Mouse (Mus musculus): ENCODE measurements around the gene Mettl7b. TPM values are rescaled to one million over a fixed set of nuclear protein-coding genes. Genes with fewer than 3 reads are reported as not detected.

Mettl7b gene
- 2.9 and 4.1 TPM in 2 replicates for polyA plus RNA-seq (2012; rRNA removed)

GRCm38 (mm10) chr10:128960590-128961584 is at the start of gene Mettl7b:
TSS of gene Mettl7b (minus strand) at chr10:128960988.

GRCm38 (mm10) chr10:129010288-129010841 is 49.6 kb upstream of the Mettl7b start, which contains the start of gene Olfr763:
TSS of gene Olfr763 (plus strand) at chr10:129010791.

DNA sequence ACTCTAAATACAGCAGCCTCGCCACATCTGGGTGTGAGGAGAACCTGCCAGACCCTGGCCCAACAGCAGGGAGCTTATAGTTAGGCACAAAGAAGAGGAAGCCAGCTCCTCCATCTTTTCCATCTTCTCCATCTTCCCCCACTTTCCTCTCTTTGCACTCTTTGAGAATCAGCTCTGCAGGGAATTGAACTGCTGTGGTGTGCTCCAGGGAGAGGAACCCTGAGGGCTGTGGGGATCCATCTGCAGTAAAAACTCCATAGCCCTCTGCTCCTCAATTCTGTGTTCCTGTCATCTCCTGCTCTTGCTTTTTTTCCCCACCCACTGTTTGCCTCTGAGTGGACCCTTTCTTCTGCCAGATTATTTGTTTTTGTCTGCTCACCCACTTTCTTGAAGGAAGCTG is 28.3 kb upstream of the Mettl7b start, which contains the start of gene Olfr9:
Gene Olfr9, plus strand, starts transcription at position 301 of the 400 bp plus-strand sequence.

GRCm38 (mm10) chr10:128933574-128933973 is 27.2 kb downstream of the Mettl7b start, which contains the start of gene Itga7:
TSS of gene Itga7 (plus strand) at chr10:128933818.

DNA sequence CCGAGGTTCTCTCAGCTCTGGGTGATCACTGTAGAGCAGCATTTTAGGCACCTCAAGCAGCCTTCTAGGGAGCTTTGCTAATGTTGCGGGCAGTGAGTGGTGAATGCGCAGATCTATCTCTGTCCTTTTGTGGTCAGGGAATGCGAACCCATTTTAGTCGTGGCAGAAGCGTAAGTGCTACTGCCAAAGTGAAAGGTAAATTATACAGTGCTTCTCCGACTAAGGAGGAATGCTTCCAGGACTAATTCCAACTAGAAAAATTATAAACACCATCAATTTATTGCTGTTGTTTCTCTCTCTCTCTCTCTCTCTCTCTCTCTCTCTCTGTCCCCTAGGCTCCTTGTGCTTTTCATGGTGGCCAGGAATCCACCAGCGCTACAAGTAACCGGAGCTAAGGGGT is 36.9 kb downstream of the Mettl7b start, which contains the start of gene Bloc1s1:
Gene Bloc1s1, minus strand, starts transcription at position 101 of the 400 bp plus-strand sequence.

GRCm38 (mm10) chr10:128922822-128923012 is 38.1 kb downstream of the Mettl7b start, which contains the start of gene Rdh5:
TSS of gene Rdh5 (minus strand) at chr10:128922888.

Other genes starting within 250 kb of the Mettl7b start
- 11.9 and 18.1 TPM in 2 replicates for gene Dgka, start 216.1 kb downstream of the Mettl7b start, polyA plus RNA-seq (2012; rRNA removed)
- gene Pym1, start 213.1 kb downstream of the Mettl7b start, polyA plus RNA-seq (2012; rRNA removed), result 7.1 and 7.7 TPM in 2 replicates
- 1.2 and 1.7 TPM in 2 replicates for gene Mmp19, start 170.1 kb downstream of the Mettl7b start, polyA plus RNA-seq (2012; rRNA removed)
- 4.2 and 6.2 TPM in 2 replicates for gene Dnajc14, start 156.9 kb downstream of the Mettl7b start, polyA plus RNA-seq (2012; rRNA removed)
- 9.4 and 11.5 TPM in 2 replicates for gene Tmem198b, start 156.6 kb downstream of the Mettl7b start, polyA plus RNA-seq (2012; rRNA removed)
- 0.31 and 0.76 TPM in 2 replicates for gene Sarnp, start 143.7 kb downstream of the Mettl7b start, polyA plus RNA-seq (2012; rRNA removed)
- 39.1 and 41.1 TPM in 2 replicates for gene Ormdl2, start 139.3 kb downstream of the Mettl7b start, polyA plus RNA-seq (2012; rRNA removed)
- gene Gdf11, start 69.3 kb downstream of the Mettl7b start, polyA plus RNA-seq (2012; rRNA removed), result 0.54 TPM in 2 replicates
- gene Cd63, start 60.0 kb downstream of the Mettl7b start, polyA plus RNA-seq (2012; rRNA removed), result 52.8 and 59.1 TPM in 2 replicates
- 13.0 and 16.4 TPM in 2 replicates for gene Rdh5, start 38.1 kb downstream of the Mettl7b start, polyA plus RNA-seq (2012; rRNA removed)
- gene Bloc1s1, start 37.0 kb downstream of the Mettl7b start, polyA plus RNA-seq (2012; rRNA removed), result 50.6 and 55.1 TPM in 2 replicates
- gene Itga7, start 27.2 kb downstream of the Mettl7b start, polyA plus RNA-seq (2012; rRNA removed), result 45.3 and 45.5 TPM in 2 replicates
- gene Olfr9, start 28.4 kb upstream of the Mettl7b start, polyA plus RNA-seq (2012; rRNA removed), result not detected in 2 replicates
- gene Olfr763, start 49.8 kb upstream of the Mettl7b start, polyA plus RNA-seq (2012; rRNA removed), result not detected in 2 replicates
- gene Olfr764-ps1, start 78.9 kb upstream of the Mettl7b start, polyA plus RNA-seq (2012; rRNA removed), result not detected in 2 replicates
- not detected in 2 replicates for gene Olfr765, start 89.0 kb upstream of the Mettl7b start, polyA plus RNA-seq (2012; rRNA removed)
- gene Olfr766-ps1, start 108.0 kb upstream of the Mettl7b start, polyA plus RNA-seq (2012; rRNA removed), result not detected in 2 replicates
- gene Olfr767, start 121.9 kb upstream of the Mettl7b start, polyA plus RNA-seq (2012; rRNA removed), result not detected in 2 replicates
- gene Olfr768, start 138.4 kb upstream of the Mettl7b start, polyA plus RNA-seq (2012; rRNA removed), result not detected in 2 replicates
- gene Olfr769, start 156.9 kb upstream of the Mettl7b start, polyA plus RNA-seq (2012; rRNA removed), result not detected in 2 replicates
- not detected in 2 replicates for gene Olfr770, start 178.0 kb upstream of the Mettl7b start, polyA plus RNA-seq (2012; rRNA removed)
- gene Olfr771, start 203.8 kb upstream of the Mettl7b start, polyA plus RNA-seq (2012; rRNA removed), result not detected in 2 replicates
- gene Olfr772, start 216.9 kb upstream of the Mettl7b start, polyA plus RNA-seq (2012; rRNA removed), result not detected in 2 replicates
- not detected in 2 replicates for gene Olfr773, start 226.4 kb upstream of the Mettl7b start, polyA plus RNA-seq (2012; rRNA removed)